29 mouse cellular contexts compared by ENCODE assay signal in genomic region chr2:11558654-11559053, GRCm38 (mm10). TPM values are rescaled to one million over a fixed set of nuclear protein-coding genes. Genes with fewer than 3 reads are reported as not detected.
DNase-seq lines count a peak whose midpoint lies in the region; ATAC-seq lines count a peak whose summit lies in the region.
"Had no signal": no experiment of that assay in that cellular context is flagged by ENCODE, and none has a peak within 500 bp of the region (broad histone marks: within the 10 kb centered on the region; RNA-seq: fewer than 3 reads in every experiment).

No protein-coding gene starts in this region.

- H3K27me3 ChIP-seq in midbrain, embryonic 11.5 days (ENCODE audit: control insufficient read depth, insufficient read depth, low read length): peaks cover 9% of the 10 kb centered on the region
- H3K27me3 ChIP-seq in midbrain, embryonic 16.5 days (ENCODE audit: control insufficient read depth, insufficient read depth, low read depth, low read length): peaks cover 7% of the 10 kb centered on the region
- H3K27me3 ChIP-seq: heart, embryonic 12.5 days; heart, embryonic 15.5 days had no signal

- ATAC-seq in midbrain, embryonic 11.5 days (ENCODE audit: low FRiP score): no peak
- no peak for ATAC-seq in midbrain, embryonic 16.5 days
- ATAC-seq in frontal cortex, adult (ENCODE audit: low TSS enrichment): no peak
- ATAC-seq: forebrain, embryonic 15.5 days; hindbrain, postnatal 0 days; Patski had no signal

- H3K4me3 ChIP-seq in midbrain, embryonic 11.5 days (ENCODE audit: low read depth, low read length): no peak overlapping the region
- no peak overlapping the region for H3K4me3 ChIP-seq in midbrain, embryonic 16.5 days (ENCODE audit: low read depth, low read length)
- H3K4me3 ChIP-seq: embryonic facial prominence, embryonic 12.5 days; embryonic facial prominence, embryonic 15.5 days; forebrain, embryonic 12.5 days; forebrain, embryonic 15.5 days; gastrocnemius, adult 2 months; heart, embryonic 12.5 days; heart, embryonic 15.5 days had no signal

- H3K9me3 ChIP-seq in midbrain, embryonic 11.5 days (ENCODE audit: control insufficient read depth, low read length): no peaks in the 10 kb centered on the region
- H3K9me3 ChIP-seq in midbrain, embryonic 16.5 days (replicated peaks; ENCODE audit: control insufficient read depth, low read length, poor library complexity, severe bottlenecking): no peaks in the 10 kb centered on the region
- H3K9me3 ChIP-seq: embryonic facial prominence, embryonic 12.5 days; embryonic facial prominence, embryonic 15.5 days; forebrain, embryonic 12.5 days; forebrain, embryonic 15.5 days; G1E; heart, embryonic 15.5 days had no signal

- no peaks in the 10 kb centered on the region for H3K36me3 ChIP-seq in midbrain, embryonic 11.5 days (ENCODE audit: control insufficient read depth, insufficient read depth, low read length)
- no peaks in the 10 kb centered on the region for H3K36me3 ChIP-seq in midbrain, embryonic 16.5 days (ENCODE audit: control insufficient read depth, insufficient read depth, low read length)
- H3K36me3 ChIP-seq: embryonic facial prominence, embryonic 12.5 days; embryonic facial prominence, embryonic 15.5 days; forebrain, embryonic 12.5 days; forebrain, embryonic 15.5 days; G1E; heart, embryonic 12.5 days; heart, embryonic 15.5 days had no signal

- peak; percentile 50 for DNase-seq in heart, adult 11 months
- DNase-seq in heart, postnatal 4 days: no peak
- peak; percentile 26 for DNase-seq in midbrain, embryonic 11.5 days (ENCODE audit: low spot score, missing footprints)
- DNase-seq in layer of hippocampus, adult 8-10 months (ENCODE audit: low spot score in 2 of 2): peak; percentile 27 to 45
- DNase-seq in thymus, postnatal 4 days: no peak
- DNase-seq: adrenal gland, postnatal 10 days; adrenal gland, postnatal 36 days; B cell, adult 2 months; cerebellum, adult 11 months; cerebellum, adult 2 months; cerebellum, adult 9-11 months; cerebellum, postnatal 25 days; gastrocnemius, adult 2 months; gastrocnemius, postnatal 14 days; heart, adult 18-20 months; heart, postnatal 10 days; heart, postnatal 36 days had no signal

- WGBS in midbrain, embryonic 11.5 days: 92% methylated on average over 7 of the region's 7 CpGs
- WGBS in midbrain, embryonic 16.5 days: 90% methylated on average over 7 of the region's 7 CpGs

- H3K4me1 ChIP-seq in midbrain, embryonic 11.5 days (ENCODE audit: control insufficient read depth, insufficient read depth, low read length): no peaks in the 10 kb centered on the region
- no peaks in the 10 kb centered on the region for H3K4me1 ChIP-seq in midbrain, embryonic 16.5 days (ENCODE audit: control insufficient read depth, insufficient read depth, low read length)
- H3K4me1 ChIP-seq: embryonic facial prominence, embryonic 12.5 days; heart, embryonic 12.5 days had no signal

- no peak overlapping the region for H3K27ac ChIP-seq in midbrain, embryonic 11.5 days (ENCODE audit: low read depth, low read length)
- H3K27ac ChIP-seq in midbrain, embryonic 16.5 days (ENCODE audit: low read length): no peak overlapping the region
- H3K27ac ChIP-seq: embryonic facial prominence, embryonic 12.5 days; embryonic facial prominence, embryonic 15.5 days; forebrain, embryonic 12.5 days; forebrain, embryonic 15.5 days; gastrocnemius, adult 2 months; heart, embryonic 15.5 days; hindbrain, embryonic 14.5 days; hindbrain, postnatal 0 days had no signal

- no peak overlapping the region for H3K4me2 ChIP-seq in midbrain, embryonic 11.5 days
- H3K4me2 ChIP-seq in midbrain, embryonic 16.5 days (ENCODE audit: low read length): no peak overlapping the region
- H3K4me2 ChIP-seq: embryonic facial prominence, embryonic 12.5 days; embryonic facial prominence, embryonic 15.5 days; forebrain, embryonic 12.5 days; forebrain, embryonic 15.5 days; heart, embryonic 12.5 days; heart, embryonic 15.5 days; hindbrain, embryonic 14.5 days had no signal

- no peak overlapping the region for H3K9ac ChIP-seq in midbrain, embryonic 11.5 days (ENCODE audit: low read length)
- H3K9ac ChIP-seq in midbrain, embryonic 16.5 days (ENCODE audit: low read depth, low read length): no peak overlapping the region
- H3K9ac ChIP-seq: embryonic facial prominence, embryonic 12.5 days; embryonic facial prominence, embryonic 15.5 days; forebrain, embryonic 12.5 days; forebrain, embryonic 15.5 days; heart, embryonic 12.5 days; heart, embryonic 15.5 days; hindbrain, embryonic 14.5 days had no signal

RNA-seq across cellular contexts. Expression of gene Pfkfb3, which starts 4.8 kb away (rescaled TPM):
- total RNA-seq in heart, postnatal 4 days (2021): 10 to 100 TPM; 11.8 to 12.7 TPM
- 13.8 TPM in 2 replicates for polyA plus RNA-seq in midbrain, embryonic 11.5 days (2014; fragmentation: Nextera tagmentation; extraction: Ambion mirVana)
- polyA plus RNA-seq in midbrain, embryonic 16.5 days (2015; fragmentation: Nextera tagmentation; extraction: Ambion mirVana): 34.2 and 35.4 TPM in 2 replicates
- 10 to 100 TPM; 42.5 to 50.7 (median 45.4) TPM for total RNA-seq in layer of hippocampus, adult 8-10 months (2022)
- polyA plus RNA-seq: G1E had no signal

RNA-seq across cellular contexts. Expression of gene Rbm17, which starts 45.3 kb away (rescaled TPM):
- total RNA-seq in heart, postnatal 4 days (2021): 10 to 100 TPM; 83.4 to 93.1 TPM
- 187 and 205 TPM in 2 replicates for polyA plus RNA-seq in midbrain, embryonic 11.5 days (2014; fragmentation: Nextera tagmentation; extraction: Ambion mirVana)
- 132 TPM in 2 replicates for polyA plus RNA-seq in midbrain, embryonic 16.5 days (2015; fragmentation: Nextera tagmentation; extraction: Ambion mirVana)
- total RNA-seq in layer of hippocampus, adult 8-10 months (2022): 10 to 100 TPM; 77.7 to 95.8 (median 87.4) TPM

Comparison
In these comparisons a context has a peak if more than half of its experiments do, and no peak if none do; other contexts are left out.
1. DNase-seq: peak in heart, adult 11 months (single experiment), midbrain, embryonic 11.5 days (single experiment) and layer of hippocampus, adult 8-10 months (2 of 2); none in heart, postnatal 4 days (single experiment) and thymus, postnatal 4 days (single experiment).